Mouse (Mus musculus) ES-E14 (cell line): ENCODE measurements around the gene Gpc6. TPM values are rescaled to one million over a fixed set of nuclear protein-coding genes. Genes with fewer than 3 reads are reported as not detected.

Source experiments
- DNase-seq: peaks from one replicate; pipeline ENCODE4 v3.0.0-alpha.2; 2013; ENCODE audit warnings: low read depth, low spot score
- H3K27ac ChIP-seq: 2 replicates; pipeline ENCODE4 v1.5.1; 2012; ENCODE audit warnings: low read depth, mild to moderate bottlenecking, low read length, moderate library complexity, mixed read lengths; ENCODE audit not compliant: poor library complexity, insufficient read depth, severe bottlenecking
- H3K36me3 ChIP-seq: 2 replicates; pipeline ENCODE4 v1.6.1; 2012; ENCODE audit warnings: mild to moderate bottlenecking, low read length, moderate library complexity, mixed read lengths; ENCODE audit not compliant: control insufficient read depth, poor library complexity, insufficient read depth, severe bottlenecking
- H3K4me1 ChIP-seq, 2 experiments: fragments of 150-350 bp in 1 of 2; sonication (generic) in 1 of 2; 2 replicates each; pipeline ENCODE4 v1.6.1; 2012; ENCODE audit warnings: low read length in 2 of 2, mild to moderate bottlenecking in 1 of 2, mixed read lengths in 1 of 2; ENCODE audit not compliant: control insufficient read depth in 2 of 2, insufficient read depth in 2 of 2, poor library complexity in 1 of 2
- H3K4me3 ChIP-seq, 2 experiments: fragments of 150-350 bp in 1 of 2; sonication (generic) in 1 of 2; 2 replicates each; pipeline ENCODE4 v1.5.1; 2012; ENCODE audit warnings: low read length in 2 of 2, low read depth in 1 of 2, mild to moderate bottlenecking in 1 of 2, mixed read lengths in 1 of 2; ENCODE audit not compliant: insufficient read depth in 1 of 2, poor library complexity in 1 of 2, severe bottlenecking in 1 of 2
- H3K9ac ChIP-seq: 2 replicates; pipeline ENCODE4 v1.6.1; 2012; ENCODE audit warnings: low read depth, mild to moderate bottlenecking, low read length, mixed read lengths; ENCODE audit not compliant: poor library complexity, insufficient read depth, severe bottlenecking
- H3K9me3 ChIP-seq: fragments of 150-350 bp; sonication (generic); 2 replicates; pipeline ENCODE4 v1.6.1; 2012; ENCODE audit warnings: low read depth, mild to moderate bottlenecking, low read length; ENCODE audit not compliant: control insufficient read depth, insufficient read depth
- CHD2 ChIP-seq: IDR thresholded peaks from 2 replicates; pipeline ENCODE4 v1.6.1; 2014; ENCODE audit warnings: mild to moderate bottlenecking, low read depth, low read length, inconsistent platforms
- HCFC1 ChIP-seq: IDR thresholded peaks from 2 replicates; pipeline ENCODE4 v1.6.1; 2012; ENCODE audit warnings: low read length, inconsistent platforms, borderline replicate concordance; ENCODE audit not compliant: insufficient read depth
- MAFK ChIP-seq: IDR thresholded peaks from 2 replicates; pipeline ENCODE4 v1.6.1; 2014; ENCODE audit warnings: mild to moderate bottlenecking, low read depth, low read length, inconsistent platforms; ENCODE audit not compliant: insufficient read depth
- ZC3H11A ChIP-seq: IDR thresholded peaks from 2 replicates; pipeline ENCODE4 v1.6.1; 2012; ENCODE audit warnings: low read depth, mild to moderate bottlenecking, inconsistent platforms, low read length, borderline replicate concordance
- ZNF384 ChIP-seq: IDR thresholded peaks from 2 replicates; pipeline ENCODE4 v1.6.1; 2012; ENCODE audit warnings: low read depth, low read length, inconsistent platforms
- in situ Hi-C, 2 experiments: fragments of 600-800 bp; cut with MboI; formaldehyde crosslinking; loops; one replicate each; pipeline ENCODE4 v1.15.1; 2025; ENCODE audit warnings: low sequenced_read_pairs in 2 of 2, inconsistent platforms in 1 of 2; ENCODE audit not compliant: unreplicated experiment in 2 of 2
- total RNA-seq: library from RNA; depleted of rRNA; stranded (reverse); fragments of 300-350 nt; gene quantifications from 2 replicates; pipeline ENCODE4 v1.2.3, GENCODE M21; 2012

The Gpc6 gene
- total RNA-seq, 1 experiment: 3.2 TPM

DNA sequence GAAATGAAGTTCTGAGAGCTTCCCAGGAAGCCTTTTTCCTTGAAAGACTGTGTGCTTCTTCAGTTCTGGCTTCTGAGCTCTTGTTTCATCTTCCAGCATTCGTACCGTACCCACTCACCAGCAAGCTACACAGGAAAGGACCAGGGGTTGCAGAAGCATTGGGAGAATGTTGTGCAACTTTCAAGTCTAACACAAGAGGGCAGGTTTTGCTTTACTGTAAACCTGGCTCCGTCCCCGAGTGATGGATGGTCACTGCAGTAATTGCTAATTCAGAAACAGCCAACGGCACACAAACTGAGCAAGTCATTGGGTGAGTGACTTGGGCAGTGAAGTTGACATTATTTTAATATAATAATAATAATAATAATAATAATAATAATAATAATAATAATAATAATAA is 1080.6 kb downstream of the Gpc6 start:
- no peak overlapping the region for H3K9ac ChIP-seq
- TF ChIP-seq HCFC1: no peak
- no peak for TF ChIP-seq ZNF384
- no peak for TF ChIP-seq ZC3H11A
- TF ChIP-seq MAFK: no peak
- no peak for TF ChIP-seq CHD2
- H3K36me3 ChIP-seq: no peaks in the 10 kb centered on the region
- no peaks in the 10 kb centered on the region for H3K4me1 ChIP-seq
- no peaks in the 10 kb centered on the region for H3K9me3 ChIP-seq
- DNase-seq: no peak
- H3K4me3 ChIP-seq: no peak overlapping the region
- in situ Hi-C loops: no loop called here
- no peak overlapping the region for H3K27ac ChIP-seq

GRCm38 (mm10) chr14:118009541-118009940 is 1084.4 kb downstream of the Gpc6 start:
- H3K27ac ChIP-seq: no peak overlapping the region
- TF ChIP-seq HCFC1 (no peak), MAFK (no peak), ZNF384 (no peak), ZC3H11A (no peak), CHD2 (no peak)

DNA sequence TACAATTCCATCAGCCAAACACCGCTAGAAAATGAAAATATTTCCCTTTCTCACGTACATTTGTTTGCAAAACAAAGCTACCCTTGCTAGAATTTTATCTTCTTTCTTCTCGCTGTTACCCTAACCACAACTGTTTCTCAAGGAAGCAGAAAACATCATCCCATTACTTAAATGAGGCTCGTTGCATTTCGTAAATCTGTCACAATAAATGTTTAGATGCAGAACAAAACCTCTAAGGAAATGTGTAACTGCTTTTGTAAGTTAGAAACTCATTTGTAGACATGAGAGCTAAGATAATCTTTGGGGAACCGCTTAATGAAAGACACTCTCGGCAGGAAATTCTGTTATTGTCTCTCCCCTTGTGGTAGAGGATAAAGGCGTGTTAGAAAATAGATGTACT is 1088.1 kb downstream of the Gpc6 start:
- in situ Hi-C loops: no loop called here
- TF ChIP-seq ZC3H11A (no peak), ZNF384 (no peak), CHD2 (no peak), HCFC1 (no peak), MAFK (no peak)
- Histone ChIP-seq H3K4me3 (no peak overlapping the region), H3K36me3 (no peaks in the 10 kb centered on the region), H3K9me3 (no peaks in the 10 kb centered on the region), H3K9ac (no peak overlapping the region), H3K27ac (no peak overlapping the region), H3K4me1 (no peaks in the 10 kb centered on the region)
- DNase-seq: no peak

More at GRCm38 (mm10) chr14:118009541-118009940, 1084.4 kb downstream of the Gpc6 start:
- in situ Hi-C loops: no loop called here
- no peak overlapping the region for H3K9ac ChIP-seq
- H3K4me3 ChIP-seq: no peak overlapping the region
- H3K9me3 ChIP-seq: no peaks in the 10 kb centered on the region
- no peaks in the 10 kb centered on the region for H3K36me3 ChIP-seq
- no peak for DNase-seq
- H3K4me1 ChIP-seq: no peaks in the 10 kb centered on the region

- Histone ChIP-seq H3K27ac (no peak overlapping the region), H3K4me1 (no peaks in the 10 kb centered on the region), H3K36me3 (no peaks in the 10 kb centered on the region), H3K4me3 (no peak overlapping the region), H3K9me3 (no peaks in the 10 kb centered on the region), H3K9ac (no peak overlapping the region)
- no peak for DNase-seq
- TF ChIP-seq ZC3H11A (no peak), MAFK (no peak), ZNF384 (no peak), CHD2 (no peak), HCFC1 (no peak)
- in situ Hi-C loops: no loop called here
Observed at GRCm38 (mm10) chr14:118019314-118019713, 1094.2 kb downstream of the Gpc6 start.

DNA sequence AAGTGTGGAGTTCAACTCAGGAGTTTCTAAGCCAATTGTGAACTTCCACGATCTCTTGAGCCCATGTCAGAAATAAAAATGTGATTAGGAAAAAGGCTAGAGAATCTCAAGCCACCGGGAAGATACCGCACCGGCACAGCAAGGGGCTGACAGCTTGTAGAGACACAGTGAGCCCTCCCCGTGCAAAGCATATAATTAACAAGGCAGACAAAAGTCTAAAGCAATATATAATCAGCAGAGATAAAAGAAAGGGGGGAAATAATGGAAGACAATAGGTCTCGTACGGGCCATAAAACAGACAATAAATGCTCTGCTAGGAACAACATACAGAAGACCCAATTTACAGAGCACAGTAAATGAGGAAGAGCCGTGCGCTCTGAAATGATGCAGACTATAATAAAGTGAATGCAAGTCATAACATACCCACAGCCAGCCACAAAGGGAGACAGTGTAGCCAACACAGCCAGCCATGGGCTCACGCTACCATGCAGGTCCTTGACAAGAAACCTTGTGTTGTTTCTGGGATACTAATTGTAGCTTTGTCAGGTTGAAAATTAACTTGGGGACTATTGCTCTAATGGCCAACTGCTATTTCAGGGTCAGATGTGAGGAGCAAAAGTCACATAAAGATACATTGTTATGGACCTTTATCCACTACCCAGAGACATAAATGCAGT is 1096.9 kb downstream of the Gpc6 start:
- TF ChIP-seq MAFK (no peak), ZC3H11A (no peak), CHD2 (no peak), HCFC1 (no peak), ZNF384 (no peak)
- no peaks in the 10 kb centered on the region for H3K4me1 ChIP-seq
- H3K27ac ChIP-seq: no peak overlapping the region
- in situ Hi-C loops: no loop called here
- no peaks in the 10 kb centered on the region for H3K36me3 ChIP-seq
- H3K9me3 ChIP-seq: no peaks in the 10 kb centered on the region
- no peak overlapping the region for H3K9ac ChIP-seq
- no peak for DNase-seq
- H3K4me3 ChIP-seq: no peak overlapping the region
